Mouse (Mus musculus) liver, postnatal 0 days (tissue): ENCODE data around the gene Slc4a1.

Experiments
- CTCF ChIP-seq: sonication (generic); IDR thresholded peaks from 2 replicates; pipeline ENCODE4 v1.5.1; 2016; ENCODE audit warnings: antibody characterized with exemption, low read depth
- EP300 ChIP-seq: IDR thresholded peaks from 2 replicates; pipeline ENCODE4 v1.6.1; 2016; ENCODE audit warnings: antibody characterized with exemption, low read depth, mild to moderate bottlenecking

DNA sequence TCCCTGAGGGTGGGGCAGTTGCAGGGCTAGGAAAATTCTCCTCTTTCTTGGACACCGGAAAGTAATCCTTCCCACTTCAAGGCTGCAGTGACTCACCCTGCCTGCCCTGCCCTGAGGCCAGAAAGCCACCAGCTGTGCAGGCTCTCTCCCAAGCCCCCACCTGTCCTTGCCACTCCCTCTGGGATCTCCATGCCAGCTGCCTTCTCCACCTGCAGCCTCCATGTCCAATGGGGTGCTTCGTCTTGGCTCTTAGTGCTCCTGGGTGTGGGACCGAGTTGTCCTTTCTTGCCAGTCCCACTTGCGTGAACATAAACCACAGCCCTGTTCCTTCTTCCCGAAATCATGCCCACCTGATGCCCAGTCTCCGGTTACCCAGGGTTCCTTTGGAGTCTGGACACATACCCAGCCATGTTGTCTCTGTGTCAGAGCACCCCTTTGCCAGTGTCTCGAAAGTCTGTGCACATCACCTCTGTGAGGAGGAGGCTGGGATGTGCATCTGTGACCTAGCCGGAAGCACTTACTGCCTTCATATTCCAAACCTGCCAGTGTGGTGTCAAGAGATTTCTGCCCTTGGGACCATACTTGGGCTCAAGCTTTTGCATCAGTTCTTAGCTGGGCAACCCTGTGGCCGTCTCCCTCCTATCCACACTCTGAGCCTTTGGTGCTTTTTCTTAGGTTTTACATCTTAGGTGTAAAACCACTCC is 28.6 kb upstream of the Slc4a1 start:
- TF ChIP-seq CTCF: no peak
- no peak for TF ChIP-seq EP300
